Mouse (Mus musculus): ENCODE data around the gene Sfxn3.

GRCm38 (mm10) chr19:45057724-45058112 lies 10.4 kb downstream of the Sfxn3 start:
- TF ChIP-seq CTCF (conservative IDR thresholded peaks at IDR 0.05; ENCODE audit: low read length) (no peak), NANOG (IDR thresholded peaks at IDR 0.05; ENCODE audit: borderline replicate concordance, low read length) (no peak)
